Mouse (Mus musculus) inflammation-experienced regulatory T-cells, adult 6 months (primary cell): ENCODE data around the gene Slf2. TPM values are rescaled to one million over a fixed set of nuclear protein-coding genes. Genes with fewer than 3 reads are reported as not detected.

Source experiments
- ATAC-seq: one replicate; pipeline ENCODE4 v1.8.0; 2017
- polyA plus RNA-seq, 3 experiments: library from polyadenylated mRNA; unstranded; fragments of 100-300 nt; shearing (Covaris generic); gene quantifications; one replicate each; pipeline ENCODE4 v1.2.1; 2017

Slf2 gene
- 10 to 100 TPM; 24.9 to 27.0 (median 25.0) TPM for polyA plus RNA-seq

- ATAC-seq = peak; percentile 98
Observed at GRCm38 (mm10) chr19:44930744-44931453, at the start of gene Slf2. Slf2 (plus strand) TSS chr19:44931151.

DNA sequence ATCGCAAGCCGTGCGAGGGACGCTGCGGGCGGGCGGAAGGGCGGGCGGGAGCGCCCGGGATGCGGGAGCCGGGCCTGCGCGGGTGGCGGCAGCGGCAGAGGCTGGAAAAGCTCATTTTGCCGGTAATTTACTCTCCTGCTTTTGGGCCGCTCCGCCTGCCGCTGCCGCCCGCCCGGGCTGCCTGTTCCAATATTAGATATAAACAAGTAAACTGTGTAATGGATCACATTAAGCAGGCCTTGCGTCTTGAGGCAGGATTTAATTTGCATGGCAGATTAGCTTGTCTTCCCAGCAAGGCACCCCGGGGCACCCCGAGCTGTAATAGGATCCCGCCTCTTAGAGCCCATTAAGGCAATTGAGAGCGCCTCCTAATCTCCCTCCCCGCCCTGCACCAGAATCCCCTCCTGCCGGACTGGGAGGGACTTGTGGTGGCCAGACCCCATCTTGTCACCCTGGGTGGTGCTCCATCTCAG, 48.4 kb upstream of the Slf2 start:
- ATAC-seq = no peak

DNA sequence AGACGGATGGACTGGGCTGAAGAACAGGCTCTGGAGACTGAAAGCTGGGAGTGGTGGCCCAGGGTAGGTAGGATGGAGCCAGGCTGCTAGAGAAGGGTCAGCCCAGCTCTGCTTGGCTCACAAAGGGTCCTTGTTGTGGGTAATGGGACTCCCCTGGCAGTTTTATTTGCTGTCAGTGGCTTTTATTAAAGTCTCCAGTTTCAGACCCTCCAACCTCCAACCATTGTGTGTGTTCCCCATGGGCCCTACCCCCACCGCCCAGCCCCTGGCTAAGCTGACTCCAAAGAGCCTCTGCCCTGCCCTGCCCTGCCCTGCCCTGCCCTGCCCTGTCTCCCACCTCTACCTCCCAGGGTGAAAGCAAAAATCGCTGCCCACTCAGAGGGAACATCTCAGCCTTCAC, 46.6 kb upstream of the Slf2 start:
- ATAC-seq = no peak

GRCm38 (mm10) chr19:44886475-44886874, 44.5 kb upstream of the Slf2 start:
- ATAC-seq = no peak

GRCm38 (mm10) chr19:44887679-44888235, 43.2 kb upstream of the Slf2 start:
- no peak for ATAC-seq

DNA sequence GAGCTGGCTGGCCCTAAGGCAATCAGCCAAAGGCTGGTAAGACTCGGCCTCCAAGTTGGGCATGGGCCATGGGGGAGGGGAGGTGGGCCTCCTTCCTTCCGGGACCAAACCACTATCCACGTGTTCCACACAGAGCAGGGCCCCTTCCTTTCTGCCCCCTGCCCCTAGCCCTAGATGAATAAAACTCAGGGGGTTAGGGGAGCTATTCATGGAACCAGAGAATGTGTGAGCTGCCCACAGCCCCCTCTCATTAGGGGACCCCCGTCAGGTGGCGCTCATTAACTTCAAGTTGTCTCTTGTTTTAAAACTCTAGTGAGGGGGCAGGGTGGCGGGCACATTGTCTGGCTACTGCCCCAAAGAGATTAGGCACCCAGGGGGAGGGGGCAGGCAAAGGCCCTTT, 41.4 kb upstream of the Slf2 start:
- ATAC-seq = no peak

- no peak for ATAC-seq
Observed at GRCm38 (mm10) chr19:44891446-44891845, 39.5 kb upstream of the Slf2 start.

GRCm38 (mm10) chr19:44893231-44893871, 37.6 kb upstream of the Slf2 start:
- ATAC-seq = no peak

GRCm38 (mm10) chr19:44895245-44895644, 35.7 kb upstream of the Slf2 start:
- no peak for ATAC-seq

- no peak for ATAC-seq
Observed at GRCm38 (mm10) chr19:44896450-44896849, 34.5 kb upstream of the Slf2 start.

GRCm38 (mm10) chr19:44897521-44897920, 33.4 kb upstream of the Slf2 start:
- no peak for ATAC-seq

DNA sequence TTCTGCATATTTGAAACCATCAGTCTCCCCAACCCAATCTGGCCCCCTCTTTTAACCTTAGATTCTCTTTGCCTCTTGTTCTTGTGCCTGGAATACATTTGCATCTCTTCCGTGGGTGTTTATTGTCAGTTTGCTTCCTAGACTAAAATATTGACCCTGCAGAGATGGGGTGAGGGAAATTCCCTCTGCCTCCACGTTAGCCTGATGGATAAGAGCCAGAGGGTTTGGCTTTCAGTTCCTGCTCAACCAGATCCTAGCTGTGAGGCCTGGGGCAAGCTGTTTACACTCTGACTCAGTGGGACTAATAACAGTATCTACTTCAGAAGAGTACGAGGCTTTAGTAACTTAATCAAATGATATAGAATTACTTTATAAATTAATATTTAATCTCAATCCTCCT, 32.3 kb upstream of the Slf2 start:
- ATAC-seq = no peak

- ATAC-seq = no peak
Observed at GRCm38 (mm10) chr19:44899104-44899793, 31.7 kb upstream of the Slf2 start.

DNA sequence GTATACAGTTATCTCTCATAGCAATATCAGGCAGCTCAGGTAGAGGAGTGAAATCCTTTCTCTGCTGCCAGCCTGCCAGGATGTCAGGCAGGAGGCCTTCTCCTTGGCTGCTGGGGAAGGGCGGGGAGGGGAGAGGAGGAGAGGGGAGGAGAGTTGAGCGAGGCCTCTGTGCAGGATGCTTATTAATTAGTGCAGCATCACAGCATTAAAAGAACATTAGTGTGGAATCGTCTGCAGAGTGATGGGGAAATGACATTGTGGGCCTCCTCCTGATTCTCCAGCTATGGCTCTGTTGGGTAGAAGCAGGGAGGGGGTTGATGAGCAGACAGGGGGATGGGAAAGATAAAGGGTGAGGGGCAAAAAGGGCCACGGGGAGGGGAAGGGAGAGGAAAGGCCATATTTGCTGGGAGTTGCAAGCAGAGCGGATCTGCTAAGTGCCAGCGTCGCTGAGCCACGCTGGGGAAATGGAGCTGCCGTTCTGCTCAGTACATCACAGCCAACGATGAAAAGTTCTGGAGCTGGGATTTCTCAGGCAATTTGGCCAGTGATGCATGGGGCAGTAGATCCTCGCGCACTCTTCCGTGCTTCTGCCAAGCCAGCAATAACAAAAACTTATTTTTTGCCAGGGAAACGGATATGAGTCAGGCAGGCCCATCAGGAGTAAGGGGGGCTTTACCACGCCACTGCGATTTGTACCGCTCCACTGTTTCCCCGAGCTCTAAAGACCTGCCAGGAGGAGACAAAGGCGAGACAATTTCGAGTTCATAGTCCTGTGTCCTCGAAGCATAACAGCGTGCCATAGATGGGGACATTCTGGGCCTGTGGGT, 30.8 kb upstream of the Slf2 start:
- no peak for ATAC-seq

DNA sequence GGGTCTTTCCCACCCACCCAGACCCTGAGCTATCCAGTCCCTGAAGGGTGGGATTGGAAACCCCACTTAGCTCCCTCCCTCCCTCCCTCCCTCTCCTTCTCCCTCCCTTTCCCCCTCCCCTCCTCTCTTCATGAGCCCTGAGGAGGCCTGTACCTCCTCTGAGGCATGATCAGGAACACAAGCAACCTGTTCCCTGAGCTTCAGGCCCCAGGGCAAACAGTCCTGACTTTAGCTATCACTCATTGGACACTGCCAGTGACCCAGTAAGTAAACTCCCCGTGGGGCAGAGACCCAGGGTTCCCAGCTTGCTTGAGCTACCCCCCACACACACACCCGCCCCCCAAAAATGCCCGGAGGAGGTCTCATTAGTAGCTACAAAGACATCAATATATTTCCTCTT, 29.9 kb upstream of the Slf2 start:
- no peak for ATAC-seq

DNA sequence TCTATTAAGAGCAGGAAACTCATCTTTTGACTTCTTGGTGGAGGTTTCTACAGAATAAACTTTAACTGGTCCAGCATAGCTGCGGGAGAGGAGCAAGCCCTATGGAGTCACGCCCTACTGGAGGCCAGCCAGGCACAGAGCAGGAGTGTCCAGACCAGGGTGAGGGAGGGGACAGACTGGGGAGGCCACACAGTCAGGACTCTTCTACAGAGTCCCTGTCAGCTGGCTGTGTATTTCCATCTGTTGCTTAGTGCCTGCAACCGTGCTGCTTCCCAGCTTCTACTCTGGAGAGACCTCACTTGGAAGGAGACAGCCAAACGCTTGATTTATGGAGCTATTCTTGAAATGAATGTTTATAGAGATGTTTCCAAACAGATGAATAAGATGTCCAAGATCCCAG, 28.6 kb upstream of the Slf2 start:
- ATAC-seq = no peak

GRCm38 (mm10) chr19:44903343-44904000, 27.5 kb upstream of the Slf2 start:
- no peak for ATAC-seq

DNA sequence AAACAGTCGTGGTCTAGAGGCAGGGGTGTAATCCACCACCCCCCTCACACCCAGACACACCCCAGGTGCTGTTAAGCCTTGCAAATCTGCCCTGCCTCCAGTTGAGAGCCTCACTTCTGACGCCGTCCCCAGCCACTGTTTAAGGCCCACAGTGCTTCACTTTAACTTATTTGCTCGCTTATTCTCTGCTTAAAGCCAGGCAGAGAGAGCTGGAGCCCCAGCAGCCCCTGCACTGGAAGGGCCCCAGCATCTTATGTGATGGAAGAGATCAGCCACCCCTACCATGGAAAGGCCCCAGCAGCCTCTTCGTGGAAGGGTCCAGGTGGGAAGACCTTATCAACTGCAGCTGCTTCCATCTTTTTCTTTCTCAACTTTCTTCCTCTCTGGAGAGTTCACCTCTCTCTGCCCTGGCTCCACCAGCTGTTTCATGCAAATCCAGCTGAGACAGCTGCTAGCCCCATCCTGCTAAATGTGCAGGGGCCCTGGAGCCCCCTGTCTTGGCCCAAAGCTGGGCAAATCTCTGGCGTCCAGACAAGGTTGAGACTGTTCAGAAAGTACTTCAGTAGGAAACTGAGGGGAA, 26.7 kb upstream of the Slf2 start:
- ATAC-seq = no peak

- ATAC-seq = no peak
Observed at GRCm38 (mm10) chr19:44905316-44905715, 25.6 kb upstream of the Slf2 start.

GRCm38 (mm10) chr19:44907851-44908690, 22.9 kb upstream of the Slf2 start:
- no peak for ATAC-seq
